Mouse (Mus musculus) gastrocnemius, adult 18-20 months (tissue): ENCODE data around the gene Olfr726. TPM values are rescaled to one million over a fixed set of nuclear protein-coding genes. Genes with fewer than 3 reads are reported as not detected.
A peak's percentile ranks its signal among the peaks of the same experiment; 100 is the strongest.

ENCODE experiments used
- DNase-seq: peaks from one replicate; pipeline ENCODE4 v3.0.0; 2021; ENCODE audit warnings: low spot score
- long read RNA-seq, 2 experiments: library from polyadenylated mRNA; stranded (forward); transcript quantifications; one replicate each; pipeline ENCODE4 v2.0.0; 2021
- total RNA-seq, 2 experiments: library from RNA; stranded (reverse); gene quantifications; 2 replicates each; pipeline ENCODE4 v1.2.3; 2021

Olfr726 gene
- total RNA-seq, result not detected
- long read RNA-seq, experiment 1, result 0 reads
- long read RNA-seq, experiment 2, result 0 reads

DNA sequence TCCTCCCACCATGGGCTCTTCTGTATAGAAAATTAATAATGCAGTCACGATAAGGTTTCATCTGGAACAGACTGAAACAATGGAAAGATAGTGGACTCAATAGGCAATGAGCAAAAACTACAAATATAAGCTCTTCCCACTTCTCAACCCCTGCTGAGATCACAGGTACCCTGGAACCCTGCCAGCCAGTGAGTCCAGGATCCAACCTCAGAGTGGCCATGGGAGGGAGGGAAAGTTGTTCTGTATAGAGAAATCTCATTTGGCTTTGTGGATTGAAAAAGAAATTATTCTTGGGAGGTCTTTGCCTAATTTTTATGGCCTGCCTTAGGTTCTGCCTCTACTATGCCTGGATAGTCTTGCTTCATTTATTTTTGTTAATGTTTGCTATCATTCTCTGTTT, at the start of gene Olfr726:
Gene Olfr726, minus strand, starts transcription at position 101 of the 400 bp plus-strand sequence.
- no peak for DNase-seq

DNA sequence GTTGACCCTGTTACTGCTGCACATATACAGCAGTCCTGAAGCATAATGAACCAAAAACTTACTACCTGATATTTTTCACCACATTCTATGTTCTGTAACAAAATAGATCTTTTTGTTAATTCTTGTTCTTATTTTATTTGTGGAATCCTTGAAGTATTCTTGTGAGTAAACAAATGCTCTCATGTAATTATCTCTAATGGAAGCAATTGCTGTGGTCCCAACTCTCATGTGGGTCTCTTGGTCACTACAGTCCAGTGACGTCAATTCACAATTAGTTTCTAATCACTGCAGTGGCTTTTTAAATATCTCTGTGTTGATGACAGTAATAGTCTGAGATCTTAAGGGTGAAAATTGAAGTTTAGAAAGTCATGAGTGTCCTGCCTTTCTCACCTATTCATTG, 32.1 kb upstream of the Olfr726 start, which contains the start of gene Olfr727:
Gene Olfr727, plus strand, starts transcription at position 301 of the 400 bp plus-strand sequence.
- DNase-seq, result no peak

- DNase-seq, result no peak
Observed at GRCm38 (mm10) chr14:50062733-50063104, 28.0 kb downstream of the Olfr726 start.

- peak; percentile 11 for DNase-seq
Observed at GRCm38 (mm10) chr14:50061955-50062732, 28.6 kb downstream of the Olfr726 start.

DNA sequence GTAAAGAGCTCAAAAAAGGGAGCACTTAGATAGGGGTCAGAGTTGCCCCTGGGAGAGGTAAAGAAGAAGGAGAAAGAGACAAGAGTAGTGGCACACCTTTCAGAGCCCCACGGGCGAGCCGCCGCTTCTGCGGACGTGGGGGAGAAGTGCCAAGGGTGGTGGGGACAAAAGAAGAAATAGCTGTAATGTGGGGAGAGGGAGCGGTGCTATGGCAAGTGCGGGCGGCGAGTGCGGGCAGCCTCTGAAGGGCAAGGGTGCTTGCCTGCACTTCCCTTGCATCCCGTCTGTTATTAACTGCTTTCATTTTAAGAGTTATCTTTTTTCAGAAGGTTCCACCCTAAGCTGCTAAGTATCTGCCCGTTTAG, 29.2 kb downstream of the Olfr726 start:
- no peak for DNase-seq

DNA sequence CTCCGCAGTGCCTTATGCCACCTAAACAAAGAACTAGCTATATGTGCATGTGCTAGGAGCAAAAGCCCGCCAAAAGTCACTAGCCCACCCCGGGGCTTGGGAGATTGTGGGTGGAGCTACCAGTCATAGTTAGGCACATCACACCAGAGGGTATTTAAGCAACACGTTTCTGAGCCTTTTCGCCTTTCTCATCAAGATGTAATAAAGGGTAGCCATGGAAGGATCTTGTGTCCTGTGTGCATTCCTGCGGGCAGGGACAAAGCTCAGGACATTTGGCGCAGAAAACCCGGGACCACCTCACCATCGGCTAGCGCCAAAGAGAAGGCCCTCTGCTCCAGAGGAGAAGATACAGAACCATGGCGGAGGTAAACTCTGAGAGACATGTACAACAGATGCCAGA, 29.6 kb downstream of the Olfr726 start:
- no peak for DNase-seq

DNA sequence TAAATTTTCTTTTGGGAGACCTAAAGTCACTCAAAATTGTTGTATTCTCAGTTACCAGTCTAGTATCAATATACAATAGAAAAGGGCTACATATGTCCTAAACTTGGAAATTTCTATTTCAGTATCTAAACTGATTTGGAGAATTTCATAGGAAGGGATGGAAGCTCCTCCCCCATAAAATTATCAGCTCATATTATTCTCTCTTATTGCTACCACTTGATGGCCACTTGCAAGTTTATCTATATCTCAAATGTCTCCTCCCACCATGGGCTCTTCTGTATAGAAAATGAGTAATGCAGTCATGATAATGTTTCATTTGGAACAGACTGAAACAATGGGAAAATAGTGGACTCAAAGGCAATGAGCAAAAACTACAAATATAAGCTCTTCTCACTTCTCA, 50.5 kb downstream of the Olfr726 start, which contains the start of gene Olfr725:
Gene Olfr725, minus strand, starts transcription at position 101 of the 400 bp plus-strand sequence.
- no peak for DNase-seq

Other genes with a start within 250 kb of the Olfr726 start
- gene Olfr722, start 189.0 kb downstream of the Olfr726 start, total RNA-seq, result not detected
- gene Olfr723, start 159.2 kb downstream of the Olfr726 start, total RNA-seq, result not detected
- gene Olfr724, start 127.7 kb downstream of the Olfr726 start, total RNA-seq, result not detected
- gene Olfr725, start 50.6 kb downstream of the Olfr726 start, total RNA-seq, result not detected
- not detected for gene Olfr727, start 32.2 kb upstream of the Olfr726 start, total RNA-seq
- gene Olfr728, start 51.7 kb upstream of the Olfr726 start, total RNA-seq, result not detected
- not detected for gene Olfr729, start 62.0 kb upstream of the Olfr726 start, total RNA-seq
- not detected for gene Olfr730, start 97.2 kb upstream of the Olfr726 start, total RNA-seq
- not detected for gene Olfr731, start 150.9 kb upstream of the Olfr726 start, total RNA-seq
- gene Olfr732, start 193.3 kb upstream of the Olfr726 start, total RNA-seq, result not detected
- gene Olfr733, start 210.6 kb upstream of the Olfr726 start, total RNA-seq, result not detected
- gene Olfr734, start 235.8 kb upstream of the Olfr726 start, total RNA-seq, result not detected